Mouse (Mus musculus): ENCODE results near the gene Spata7. TPM values are rescaled to one million over a fixed set of nuclear protein-coding genes. Genes with fewer than 3 reads are reported as not detected.

Spata7 gene
- polyA plus RNA-seq, 1 experiment from 2014 or later, result 10.9 TPM

GRCm38 (mm10) chr12:98673879-98674278, 45.9 kb downstream of the Spata7 start:
- Histone ChIP-seq H3K27ac (replicated peaks) (no peak overlapping the region), H3K9me3 (no peaks in the 10 kb centered on the region), H3K4me1 (peaks cover 15% of the 10 kb centered on the region), H3K4me3 (no peak overlapping the region), H3K36me3 (peaks cover 37% of the 10 kb centered on the region), H3K9ac (no peak overlapping the region), H3K27me3 (replicated peaks) (no peaks in the 10 kb centered on the region), H3K4me2 (no peak overlapping the region)
- no peak for ATAC-seq (ENCODE audit: extremely low read depth, insufficient number of reproducible peaks, low FRiP score, low TSS enrichment)
- 57% methylated on average over 6 of the region's 6 CpGs for WGBS

- WGBS, result 4% methylated on average over 9 of the region's 9 CpGs
- peak; percentile 74 for ATAC-seq (ENCODE audit: extremely low read depth, insufficient number of reproducible peaks, low FRiP score, low TSS enrichment)
- Histone ChIP-seq H3K36me3 (peaks cover 45% of the 10 kb centered on the region), H3K27ac (replicated peaks) (peak overlapping the region; percentile 78), H3K9ac (peak overlapping the region; percentile 55), H3K27me3 (replicated peaks) (no peaks in the 10 kb centered on the region), H3K4me1 (peaks cover 8% of the 10 kb centered on the region), H3K4me2 (peak overlapping the region; percentile 66), H3K9me3 (no peaks in the 10 kb centered on the region), H3K4me3 (peak overlapping the region; percentile 40)
These were observed 46.7 kb downstream of the Spata7 start for GRCm38 (mm10) chr12:98674627-98675143.

GRCm38 (mm10) chr12:98676861-98677260, 48.9 kb downstream of the Spata7 start:
- H3K36me3 ChIP-seq, result peaks cover 67% of the 10 kb centered on the region
- H3K4me1 ChIP-seq, result no peaks in the 10 kb centered on the region
- 93% methylated on average over 6 of the region's 6 CpGs for WGBS
- no peaks in the 10 kb centered on the region for H3K27me3 ChIP-seq (replicated peaks)
- no peaks in the 10 kb centered on the region for H3K9me3 ChIP-seq
- no peak overlapping the region for H3K4me2 ChIP-seq
- no peak overlapping the region for H3K4me3 ChIP-seq
- no peak overlapping the region for H3K27ac ChIP-seq (replicated peaks)
- ATAC-seq (ENCODE audit: extremely low read depth, insufficient number of reproducible peaks, low FRiP score, low TSS enrichment), result no peak
- H3K9ac ChIP-seq, result no peak overlapping the region

- Histone ChIP-seq H3K27ac (replicated peaks) (no peak overlapping the region), H3K4me2 (no peak overlapping the region), H3K9ac (no peak overlapping the region), H3K36me3 (peaks cover 71% of the 10 kb centered on the region), H3K27me3 (replicated peaks) (no peaks in the 10 kb centered on the region), H3K4me1 (no peaks in the 10 kb centered on the region), H3K9me3 (no peaks in the 10 kb centered on the region), H3K4me3 (no peak overlapping the region)
- 54% methylated on average over 14 of the region's 14 CpGs for WGBS
- no peak for ATAC-seq (ENCODE audit: extremely low read depth, insufficient number of reproducible peaks, low FRiP score, low TSS enrichment)
These were observed 49.4 kb downstream of the Spata7 start for GRCm38 (mm10) chr12:98677336-98677735.

- Histone ChIP-seq H3K27ac (replicated peaks) (no peak overlapping the region), H3K9me3 (no peaks in the 10 kb centered on the region), H3K4me2 (no peak overlapping the region), H3K27me3 (replicated peaks) (no peaks in the 10 kb centered on the region), H3K9ac (no peak overlapping the region), H3K36me3 (peaks cover 69% of the 10 kb centered on the region), H3K4me3 (no peak overlapping the region), H3K4me1 (peaks cover 15% of the 10 kb centered on the region)
- 81% methylated on average over 15 of the region's 15 CpGs for WGBS
- ATAC-seq (ENCODE audit: extremely low read depth, insufficient number of reproducible peaks, low FRiP score, low TSS enrichment), result no peak
These were observed 51.9 kb downstream of the Spata7 start for GRCm38 (mm10) chr12:98679906-98680305.

- Histone ChIP-seq H3K4me1 (peaks cover 15% of the 10 kb centered on the region), H3K9ac (no peak overlapping the region), H3K27ac (replicated peaks) (no peak overlapping the region), H3K36me3 (peaks cover 81% of the 10 kb centered on the region), H3K9me3 (no peaks in the 10 kb centered on the region), H3K4me3 (no peak overlapping the region), H3K4me2 (no peak overlapping the region), H3K27me3 (replicated peaks) (no peaks in the 10 kb centered on the region)
- 85% methylated on average over 15 of the region's 15 CpGs for WGBS
- no peak for ATAC-seq (ENCODE audit: extremely low read depth, insufficient number of reproducible peaks, low FRiP score, low TSS enrichment)
These were observed 54.2 kb downstream of the Spata7 start for GRCm38 (mm10) chr12:98682196-98682595.

- no peak for ATAC-seq (ENCODE audit: extremely low read depth, insufficient number of reproducible peaks, low FRiP score, low TSS enrichment)
- H3K4me1 ChIP-seq, result peaks cover 15% of the 10 kb centered on the region
- H3K36me3 ChIP-seq, result peaks cover 84% of the 10 kb centered on the region
- H3K9me3 ChIP-seq, result no peaks in the 10 kb centered on the region
- peak overlapping the region; percentile 46 for H3K27ac ChIP-seq (replicated peaks)
- no peak overlapping the region for H3K9ac ChIP-seq
- WGBS, result 36% methylated on average over 11 of the region's 11 CpGs
- peak overlapping the region; percentile 57 for H3K4me2 ChIP-seq
- peak overlapping the region; percentile 25 for H3K4me3 ChIP-seq
- H3K27me3 ChIP-seq (replicated peaks), result no peaks in the 10 kb centered on the region
These were observed 55.2 kb downstream of the Spata7 start for GRCm38 (mm10) chr12:98683171-98683570.

- H3K9me3 ChIP-seq, result no peaks in the 10 kb centered on the region
- H3K27ac ChIP-seq (replicated peaks), result peak overlapping the region; percentile 46
- ATAC-seq (ENCODE audit: extremely low read depth, insufficient number of reproducible peaks, low FRiP score, low TSS enrichment), result no peak
- peak overlapping the region; percentile 25 for H3K4me3 ChIP-seq
- 16% methylated on average over 6 of the region's 6 CpGs for WGBS
- H3K27me3 ChIP-seq (replicated peaks), result no peaks in the 10 kb centered on the region
- H3K9ac ChIP-seq, result no peak overlapping the region
- peaks cover 15% of the 10 kb centered on the region for H3K4me1 ChIP-seq
- H3K36me3 ChIP-seq, result peaks cover 84% of the 10 kb centered on the region
- H3K4me2 ChIP-seq, result peak overlapping the region; percentile 57
These were observed 55.6 kb downstream of the Spata7 start for GRCm38 (mm10) chr12:98683574-98683973.

- Histone ChIP-seq H3K4me1 (no peaks in the 10 kb centered on the region), H3K36me3 (peaks cover 99% of the 10 kb centered on the region), H3K27me3 (replicated peaks) (no peaks in the 10 kb centered on the region), H3K9me3 (no peaks in the 10 kb centered on the region), H3K27ac (replicated peaks) (no peak overlapping the region), H3K9ac (no peak overlapping the region), H3K4me2 (no peak overlapping the region), H3K4me3 (no peak overlapping the region)
- WGBS, result 87% methylated on average over 8 of the region's 8 CpGs
- ATAC-seq (ENCODE audit: extremely low read depth, insufficient number of reproducible peaks, low FRiP score, low TSS enrichment), result no peak
These were observed 62.3 kb downstream of the Spata7 start for GRCm38 (mm10) chr12:98690230-98690629.

GRCm38 (mm10) chr12:98697202-98697601, 69.2 kb downstream of the Spata7 start:
- Histone ChIP-seq H3K4me3 (no peak overlapping the region), H3K27me3 (replicated peaks) (no peaks in the 10 kb centered on the region), H3K9me3 (no peaks in the 10 kb centered on the region), H3K36me3 (peaks cover 88% of the 10 kb centered on the region), H3K4me1 (peaks cover 6% of the 10 kb centered on the region; the same call in 1 of the 2 replicates), H3K4me2 (no peak overlapping the region), H3K27ac (replicated peaks) (no peak overlapping the region), H3K9ac (no peak overlapping the region)
- ATAC-seq (ENCODE audit: extremely low read depth, insufficient number of reproducible peaks, low FRiP score, low TSS enrichment), result no peak
- 53% methylated on average over 5 of the region's 5 CpGs for WGBS

GRCm38 (mm10) chr12:98701564-98701963, 73.6 kb downstream of the Spata7 start:
- WGBS, result 88% methylated on average over 9 of the region's 9 CpGs
- Histone ChIP-seq H3K4me2 (no peak overlapping the region), H3K27me3 (replicated peaks) (no peaks in the 10 kb centered on the region), H3K9ac (no peak overlapping the region), H3K27ac (replicated peaks) (no peak overlapping the region), H3K9me3 (no peaks in the 10 kb centered on the region), H3K4me3 (no peak overlapping the region), H3K4me1 (peaks cover 6% of the 10 kb centered on the region; the same call in 1 of the 2 replicates), H3K36me3 (peaks cover 81% of the 10 kb centered on the region)
- ATAC-seq (ENCODE audit: extremely low read depth, insufficient number of reproducible peaks, low FRiP score, low TSS enrichment), result no peak

- H3K36me3 ChIP-seq, result peaks cover 84% of the 10 kb centered on the region
- no peaks in the 10 kb centered on the region for H3K4me1 ChIP-seq
- no peak for ATAC-seq (ENCODE audit: extremely low read depth, insufficient number of reproducible peaks, low FRiP score, low TSS enrichment)
- no peak overlapping the region for H3K4me2 ChIP-seq
- H3K9me3 ChIP-seq, result no peaks in the 10 kb centered on the region
- no peak overlapping the region for H3K9ac ChIP-seq
- H3K27me3 ChIP-seq (replicated peaks), result no peaks in the 10 kb centered on the region
- H3K27ac ChIP-seq (replicated peaks), result no peak overlapping the region
- H3K4me3 ChIP-seq, result no peak overlapping the region
- 76% methylated on average over 2 of the region's 2 CpGs for WGBS
These were observed 75.6 kb downstream of the Spata7 start for GRCm38 (mm10) chr12:98703554-98703953.
